Mouse (Mus musculus) lung, embryonic 15.5 days (tissue): Measurements from ENCODE around the gene Cadm2. TPM values are rescaled to one million over a fixed set of nuclear protein-coding genes. Genes with fewer than 3 reads are reported as not detected.

ENCODE experiments used
- ATAC-seq: fragments of 200-750 bp; cut with Nextera tagmentation; 2 replicates; pipeline ENCODE4 v1.8.0; 2017; ENCODE audit warnings: moderate number of reproducible peaks, borderline replicate concordance; ENCODE audit not compliant: low FRiP score, low TSS enrichment; ENCODE audit errors: extremely low read depth
- H3K27ac ChIP-seq: fragments of 300-500 bp; sonication (generic); 2 replicates; pipeline ENCODE4 v1.5.1; 2015; ENCODE audit warnings: moderate library complexity, mild to moderate bottlenecking, inconsistent platforms
- H3K27me3 ChIP-seq: fragments of 300-500 bp; sonication (generic); 2 replicates; pipeline ENCODE4 v1.6.1; 2015; ENCODE audit warnings: inconsistent platforms
- H3K36me3 ChIP-seq: fragments of 300-500 bp; sonication (generic); 2 replicates; pipeline ENCODE4 v1.6.1; 2015; ENCODE audit warnings: inconsistent platforms
- H3K4me1 ChIP-seq: fragments of 300-500 bp; sonication (generic); 2 replicates; pipeline ENCODE4 v1.6.1; 2015; ENCODE audit warnings: inconsistent platforms
- H3K4me2 ChIP-seq: fragments of 300-500 bp; sonication (generic); 2 replicates; pipeline ENCODE4 v1.6.1; 2015; ENCODE audit warnings: inconsistent platforms, mild to moderate bottlenecking, moderate library complexity
- H3K4me3 ChIP-seq: fragments of 300-500 bp; sonication (generic); 2 replicates; pipeline ENCODE4 v1.5.1; 2015; ENCODE audit warnings: mild to moderate bottlenecking, inconsistent platforms
- H3K9ac ChIP-seq: fragments of 300-500 bp; sonication (generic); 2 replicates; pipeline ENCODE4 v1.6.1; 2015; ENCODE audit warnings: inconsistent platforms
- H3K9me3 ChIP-seq: fragments of 300-500 bp; sonication (generic); 2 replicates; pipeline ENCODE4 v1.6.1; 2016; ENCODE audit warnings: inconsistent platforms
- WGBS: fragments of 180-500 bp; shearing (Covaris S2); methylation state at CpG from one replicate; pipeline ENCODE4 v1.1.7; 2015; 5-methylcytosine and 5-hydroxymethylcytosine counted together
- polyA plus RNA-seq: library from polyadenylated mRNA; unstranded; fragments of >200 nt; fragmentation: Nextera tagmentation; extraction: Ambion mirVana; gene quantifications from 2 replicates; pipeline ENCODE4 v1.2.1, GENCODE M21; 2015

The Cadm2 gene
- polyA plus RNA-seq, 1 experiment from 2014 or later, result 0.74 TPM

- Histone ChIP-seq H3K4me2 (no peak overlapping the region), H3K27ac (no peak overlapping the region), H3K36me3 (no peaks in the 10 kb centered on the region), H3K4me3 (no peak overlapping the region), H3K9me3 (no peaks in the 10 kb centered on the region), H3K9ac (no peak overlapping the region), H3K27me3 (no peaks in the 10 kb centered on the region), H3K4me1 (no peaks in the 10 kb centered on the region)
- 55% methylated on average over 3 of the region's 3 CpGs for WGBS
- no peak for ATAC-seq
Observed at GRCm38 (mm10) chr16:67608499-67608898, 12.2 kb downstream of the Cadm2 start.

- no peak overlapping the region for H3K4me3 ChIP-seq
- H3K36me3 ChIP-seq, result no peaks in the 10 kb centered on the region
- H3K9me3 ChIP-seq, result no peaks in the 10 kb centered on the region
- H3K27ac ChIP-seq, result no peak overlapping the region
- no peak for ATAC-seq
- H3K9ac ChIP-seq, result no peak overlapping the region
- 75% methylated on average over 6 of the region's 6 CpGs for WGBS
- H3K4me1 ChIP-seq, result no peaks in the 10 kb centered on the region
- no peak overlapping the region for H3K4me2 ChIP-seq
- no peaks in the 10 kb centered on the region for H3K27me3 ChIP-seq
Observed at GRCm38 (mm10) chr16:67605661-67606060, 15.0 kb downstream of the Cadm2 start.

GRCm38 (mm10) chr16:67599981-67600380 lies 20.7 kb downstream of the Cadm2 start:
- WGBS, result 81% methylated on average over 9 of the region's 9 CpGs
- H3K9me3 ChIP-seq, result no peaks in the 10 kb centered on the region
- no peak overlapping the region for H3K9ac ChIP-seq
- H3K4me2 ChIP-seq, result no peak overlapping the region
- H3K4me1 ChIP-seq, result no peaks in the 10 kb centered on the region
- no peaks in the 10 kb centered on the region for H3K27me3 ChIP-seq
- no peak overlapping the region for H3K4me3 ChIP-seq
- H3K27ac ChIP-seq, result no peak overlapping the region
- ATAC-seq, result no peak
- H3K36me3 ChIP-seq, result no peaks in the 10 kb centered on the region

GRCm38 (mm10) chr16:67598841-67599240 lies 21.9 kb downstream of the Cadm2 start:
- Histone ChIP-seq H3K4me3 (no peak overlapping the region), H3K9me3 (no peaks in the 10 kb centered on the region), H3K36me3 (no peaks in the 10 kb centered on the region), H3K9ac (no peak overlapping the region), H3K4me1 (no peaks in the 10 kb centered on the region), H3K27ac (no peak overlapping the region), H3K4me2 (no peak overlapping the region), H3K27me3 (no peaks in the 10 kb centered on the region)
- 67% methylated on average over 4 of the region's 4 CpGs for WGBS
- no peak for ATAC-seq

GRCm38 (mm10) chr16:67591015-67591414 lies 29.7 kb downstream of the Cadm2 start:
- no peak for ATAC-seq
- no peaks in the 10 kb centered on the region for H3K4me1 ChIP-seq
- H3K9me3 ChIP-seq, result no peaks in the 10 kb centered on the region
- no peak overlapping the region for H3K4me2 ChIP-seq
- no peaks in the 10 kb centered on the region for H3K27me3 ChIP-seq
- H3K27ac ChIP-seq, result no peak overlapping the region
- 81% methylated on average over 6 of the region's 6 CpGs for WGBS
- no peak overlapping the region for H3K4me3 ChIP-seq
- H3K36me3 ChIP-seq, result no peaks in the 10 kb centered on the region
- no peak overlapping the region for H3K9ac ChIP-seq

GRCm38 (mm10) chr16:67578842-67579517 lies 41.7 kb downstream of the Cadm2 start:
- WGBS, result 68% methylated on average over 11 of the region's 11 CpGs
- Histone ChIP-seq H3K9me3 (no peaks in the 10 kb centered on the region), H3K4me1 (no peaks in the 10 kb centered on the region), H3K9ac (no peak overlapping the region), H3K4me3 (no peak overlapping the region), H3K36me3 (no peaks in the 10 kb centered on the region), H3K27ac (no peak overlapping the region), H3K27me3 (no peaks in the 10 kb centered on the region), H3K4me2 (no peak overlapping the region)
- no peak for ATAC-seq

GRCm38 (mm10) chr16:67575557-67575956 lies 45.2 kb downstream of the Cadm2 start:
- H3K4me2 ChIP-seq, result no peak overlapping the region
- no peak for ATAC-seq

GRCm38 (mm10) chr16:67526992-67527391 lies 93.7 kb downstream of the Cadm2 start:
- no peak overlapping the region for H3K27ac ChIP-seq
- ATAC-seq, result no peak
- no peak overlapping the region for H3K9ac ChIP-seq
- no peak overlapping the region for H3K4me3 ChIP-seq
- no peaks in the 10 kb centered on the region for H3K9me3 ChIP-seq
- H3K4me2 ChIP-seq, result no peak overlapping the region
- 56% methylated on average over 1 of the region's 1 CpGs for WGBS
- no peaks in the 10 kb centered on the region for H3K4me1 ChIP-seq
- no peaks in the 10 kb centered on the region for H3K36me3 ChIP-seq
- no peaks in the 10 kb centered on the region for H3K27me3 ChIP-seq

More at GRCm38 (mm10) chr16:67575557-67575956, 45.2 kb downstream of the Cadm2 start:
- H3K4me1 ChIP-seq, result no peaks in the 10 kb centered on the region
- no peaks in the 10 kb centered on the region for H3K9me3 ChIP-seq
- 60% methylated on average over 5 of the region's 5 CpGs for WGBS
- H3K4me3 ChIP-seq, result no peak overlapping the region
- H3K9ac ChIP-seq, result no peak overlapping the region
- H3K36me3 ChIP-seq, result no peaks in the 10 kb centered on the region
- no peaks in the 10 kb centered on the region for H3K27me3 ChIP-seq
- H3K27ac ChIP-seq, result no peak overlapping the region

GRCm38 (mm10) chr16:67524878-67525277 lies 95.8 kb downstream of the Cadm2 start:
- WGBS, result 79% methylated on average over 1 of the region's 1 CpGs
- Histone ChIP-seq H3K36me3 (no peaks in the 10 kb centered on the region), H3K4me2 (no peak overlapping the region), H3K9me3 (no peaks in the 10 kb centered on the region), H3K4me3 (no peak overlapping the region), H3K4me1 (no peaks in the 10 kb centered on the region), H3K9ac (no peak overlapping the region), H3K27ac (no peak overlapping the region), H3K27me3 (no peaks in the 10 kb centered on the region)
- no peak for ATAC-seq

- no peak overlapping the region for H3K4me2 ChIP-seq
- H3K27me3 ChIP-seq, result no peaks in the 10 kb centered on the region
- no peaks in the 10 kb centered on the region for H3K9me3 ChIP-seq
- WGBS, result 59% methylated on average over 3 of the region's 3 CpGs
- no peak for ATAC-seq
- no peak overlapping the region for H3K9ac ChIP-seq
- no peaks in the 10 kb centered on the region for H3K36me3 ChIP-seq
- no peaks in the 10 kb centered on the region for H3K4me1 ChIP-seq
- no peak overlapping the region for H3K4me3 ChIP-seq
- no peak overlapping the region for H3K27ac ChIP-seq
Observed at GRCm38 (mm10) chr16:67518311-67518710, 102.4 kb downstream of the Cadm2 start.

- Histone ChIP-seq H3K4me1 (no peaks in the 10 kb centered on the region), H3K9me3 (no peaks in the 10 kb centered on the region), H3K4me2 (no peak overlapping the region), H3K9ac (no peak overlapping the region), H3K36me3 (no peaks in the 10 kb centered on the region), H3K4me3 (no peak overlapping the region), H3K27me3 (no peaks in the 10 kb centered on the region), H3K27ac (no peak overlapping the region)
- 66% methylated on average over 4 of the region's 4 CpGs for WGBS
- ATAC-seq, result no peak
Observed at GRCm38 (mm10) chr16:67515549-67515948, 105.2 kb downstream of the Cadm2 start.

- H3K27me3 ChIP-seq, result no peaks in the 10 kb centered on the region
- no peak overlapping the region for H3K9ac ChIP-seq
- H3K36me3 ChIP-seq, result no peaks in the 10 kb centered on the region
- 65% methylated on average over 9 of the region's 9 CpGs for WGBS
- no peaks in the 10 kb centered on the region for H3K4me1 ChIP-seq
- no peak overlapping the region for H3K27ac ChIP-seq
- no peak overlapping the region for H3K4me2 ChIP-seq
- ATAC-seq, result no peak
- H3K4me3 ChIP-seq, result no peak overlapping the region
- H3K9me3 ChIP-seq, result no peaks in the 10 kb centered on the region
Observed at GRCm38 (mm10) chr16:67509079-67509478, 111.6 kb downstream of the Cadm2 start.

GRCm38 (mm10) chr16:67482542-67482941 lies 138.2 kb downstream of the Cadm2 start:
- no peak for ATAC-seq
- no peak overlapping the region for H3K27ac ChIP-seq
- no peak overlapping the region for H3K9ac ChIP-seq
- no peaks in the 10 kb centered on the region for H3K4me1 ChIP-seq
- no peaks in the 10 kb centered on the region for H3K9me3 ChIP-seq
- 83% methylated on average over 7 of the region's 7 CpGs for WGBS
- no peaks in the 10 kb centered on the region for H3K36me3 ChIP-seq
- no peak overlapping the region for H3K4me3 ChIP-seq
- H3K4me2 ChIP-seq, result no peak overlapping the region
- H3K27me3 ChIP-seq, result no peaks in the 10 kb centered on the region
